Mouse (Mus musculus) left cerebral cortex, postnatal 10 days (tissue): ENCODE measurements around the gene Pcid2. TPM values are rescaled to one million over a fixed set of nuclear protein-coding genes. Genes with fewer than 3 reads are reported as not detected.

ENCODE experiments used
- DNase-seq, 2 experiments: peaks; one replicate each; pipeline ENCODE4 v3.0.0; 2021 to 2022; ENCODE audit warnings: low spot score in 2 of 2, mixed read lengths in 1 of 2; ENCODE audit errors: extremely low spot score in 1 of 2
- intact Hi-C: fragments of 180-260 bp; cut with DNase I; formaldehyde crosslinking; loops from one replicate; pipeline ENCODE4 v1.15.1; 2025
- total RNA-seq, 2 experiments: library from RNA; stranded (reverse); gene quantifications; 2 replicates each; pipeline ENCODE4 v1.2.3; 2021

The Pcid2 gene
- 10 to 100 TPM; 29.3 to 29.4 TPM for total RNA-seq

- intact Hi-C loops: no loop called here
Observed at GRCm38 (mm10) chr8:13105087-13105881, at the start of gene Pcid2, which contains the start of gene Cul4a. TSS of gene Pcid2 (minus strand) at chr8:13105459. TSS of gene Cul4a (plus strand) at chr8:13105621.

DNA sequence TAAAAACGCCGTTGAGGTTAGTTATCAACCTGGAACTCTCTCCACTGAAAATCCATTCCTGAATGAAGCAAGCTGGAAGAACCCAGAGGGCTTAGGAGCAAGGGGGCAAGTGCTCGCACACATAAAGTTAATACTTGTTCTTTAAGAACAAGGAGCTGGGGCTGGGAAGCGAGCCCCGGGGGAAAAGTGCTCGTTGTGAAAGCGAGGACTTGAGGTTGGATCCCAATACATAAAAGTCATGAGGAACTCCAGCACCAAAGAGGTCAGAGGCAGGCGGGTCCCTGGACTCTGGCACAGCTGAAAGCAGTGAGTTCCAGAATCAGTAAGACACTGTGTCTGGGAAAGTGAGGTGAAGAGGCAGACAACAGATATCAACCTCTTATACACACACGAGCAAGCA is 48.8 kb upstream of the Pcid2 start:
- intact Hi-C loops: no loop called here

More at GRCm38 (mm10) chr8:13105087-13105881, at the start of gene Pcid2, which contains the start of gene Cul4a:
- DNase-seq: peak; percentile 94 to 98

DNA sequence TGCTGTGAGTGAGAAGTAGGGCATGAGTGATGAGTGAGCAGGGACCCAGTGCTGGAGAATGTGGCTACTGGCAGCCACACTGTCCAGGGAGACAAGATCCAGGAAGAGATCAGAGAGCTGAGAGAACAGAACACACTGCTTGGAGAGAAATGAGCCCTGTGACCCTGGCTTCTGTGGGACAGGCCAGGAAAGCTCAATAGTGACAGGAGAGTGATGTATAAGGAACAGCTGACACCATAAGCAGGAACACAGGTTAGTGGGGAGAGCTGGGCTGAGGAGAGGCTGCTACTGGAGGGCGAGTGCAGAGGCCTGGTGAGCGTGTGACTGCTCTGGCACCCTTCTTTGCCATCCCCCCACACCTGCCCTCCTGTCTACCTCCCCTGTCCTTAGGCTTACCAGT is 45.7 kb upstream of the Pcid2 start:
- no peak for DNase-seq
- intact Hi-C loops: no loop called here

More for the DNA sequence above, 48.8 kb upstream of the Pcid2 start:
- DNase-seq: no peak

DNA sequence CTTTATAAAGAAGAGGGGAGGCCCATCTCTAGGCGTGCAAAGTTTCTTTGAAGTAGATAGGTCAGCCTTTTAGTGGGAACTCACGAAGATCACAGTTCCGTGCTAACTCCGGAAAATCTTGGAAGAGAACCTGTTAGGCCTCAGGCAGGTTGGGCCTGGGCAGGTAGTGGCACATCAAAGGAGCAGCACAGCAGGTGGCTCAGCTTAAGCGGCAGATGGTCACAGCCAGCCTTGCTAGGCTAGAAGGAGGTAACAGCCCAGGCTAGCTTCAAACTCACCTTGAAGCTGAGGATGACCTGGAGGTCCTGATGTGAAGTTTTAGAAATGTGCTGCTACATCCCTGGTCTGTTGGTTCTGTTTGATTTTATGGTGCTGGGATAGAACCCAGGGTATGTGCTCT is 44.6 kb upstream of the Pcid2 start:
- intact Hi-C loops: no loop called here
- DNase-seq: no peak

DNA sequence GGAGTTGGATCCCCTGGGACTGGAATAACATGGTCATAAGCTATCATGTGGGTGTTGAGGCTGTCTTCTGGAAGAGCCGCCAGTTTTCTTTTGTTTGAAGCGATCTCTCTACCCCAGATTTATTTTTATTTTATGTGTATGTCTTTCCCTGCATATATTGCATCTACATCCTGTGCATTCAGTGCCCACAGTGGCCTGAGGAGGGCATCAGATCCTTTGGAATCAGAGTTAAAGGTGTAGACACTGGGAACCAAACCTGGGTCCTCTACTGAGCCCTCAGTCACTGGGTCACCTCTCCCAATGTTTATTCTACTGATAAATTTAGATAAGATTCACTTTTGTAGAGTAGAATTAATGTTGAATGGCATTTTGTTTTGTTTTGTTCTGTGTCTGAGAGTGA is 44.0 kb upstream of the Pcid2 start:
- no peak for DNase-seq
- intact Hi-C loops: no loop called here

- intact Hi-C loops: no loop called here
- no peak for DNase-seq
Observed at GRCm38 (mm10) chr8:13148476-13148875, 43.2 kb upstream of the Pcid2 start.

- DNase-seq: no peak
- intact Hi-C loops: no loop called here
Observed at GRCm38 (mm10) chr8:13141681-13142080, 36.4 kb upstream of the Pcid2 start.

- peak in 1 of 2 experiments; percentile 6 for DNase-seq
- intact Hi-C loops: loop anchor here (5.0 to 10.0 kb wide), 2 partner anchors 57 to 245 kb away; no protein-coding TSS in a partner anchor
Observed at GRCm38 (mm10) chr8:13139641-13140182, 34.5 kb upstream of the Pcid2 start.

- intact Hi-C loops: loop anchor here (10.0 kb wide), 1 partner anchor 237 kb away; no protein-coding TSS in a partner anchor
- DNase-seq: peak in 1 of 2 experiments; percentile 49
Observed at GRCm38 (mm10) chr8:13132220-13132619, 27.0 kb upstream of the Pcid2 start.

DNA sequence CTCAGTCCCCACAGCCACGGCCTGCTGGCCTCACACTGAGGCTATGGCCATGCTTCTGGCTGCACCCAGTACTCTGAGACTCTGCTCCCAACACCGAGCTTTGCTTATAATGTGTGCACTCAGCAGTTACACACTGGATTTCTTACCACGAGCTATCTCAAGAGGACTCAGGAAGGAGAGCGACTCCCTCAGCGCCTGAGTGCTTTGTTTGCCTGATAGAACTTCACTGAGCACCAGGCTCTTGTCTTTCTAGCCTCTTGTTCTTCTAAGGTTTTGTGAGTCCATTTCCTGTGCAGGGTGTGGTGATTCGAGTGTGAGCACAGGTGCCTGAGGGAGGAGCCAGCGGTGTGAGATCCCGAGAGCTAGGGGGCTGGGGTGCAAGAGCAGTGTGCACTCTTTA is 19.6 kb upstream of the Pcid2 start:
- intact Hi-C loops: no loop called here
- DNase-seq: no peak

DNA sequence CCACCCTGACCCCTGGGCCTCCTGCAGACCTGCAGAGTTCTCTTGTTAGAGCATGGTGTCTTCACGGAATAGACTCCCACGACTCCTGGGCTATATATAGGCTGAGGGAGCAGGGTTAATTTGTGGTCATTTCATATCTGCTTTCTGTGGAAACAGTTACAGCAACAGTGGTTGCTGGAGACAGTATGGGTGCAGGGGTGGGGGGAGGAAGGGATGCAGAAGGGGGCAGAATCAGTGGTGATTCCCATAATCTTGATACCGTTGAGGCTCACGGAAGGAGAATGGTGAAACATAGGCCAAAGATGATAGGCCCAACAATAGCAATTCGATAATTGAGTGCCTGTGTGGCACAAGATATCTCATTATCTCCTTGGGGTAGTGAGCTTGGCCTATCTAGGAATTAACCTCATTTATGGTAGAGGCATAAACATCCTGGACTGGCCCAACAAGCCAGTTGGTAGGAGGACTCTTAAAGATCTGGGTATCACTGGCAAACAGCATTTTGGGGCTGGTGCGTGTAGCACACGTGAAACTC is 17.7 kb upstream of the Pcid2 start:
- no peak for DNase-seq
- intact Hi-C loops: no loop called here

- no peak for DNase-seq
- intact Hi-C loops: no loop called here
Observed at GRCm38 (mm10) chr8:13120882-13121665, 15.8 kb upstream of the Pcid2 start.

DNA sequence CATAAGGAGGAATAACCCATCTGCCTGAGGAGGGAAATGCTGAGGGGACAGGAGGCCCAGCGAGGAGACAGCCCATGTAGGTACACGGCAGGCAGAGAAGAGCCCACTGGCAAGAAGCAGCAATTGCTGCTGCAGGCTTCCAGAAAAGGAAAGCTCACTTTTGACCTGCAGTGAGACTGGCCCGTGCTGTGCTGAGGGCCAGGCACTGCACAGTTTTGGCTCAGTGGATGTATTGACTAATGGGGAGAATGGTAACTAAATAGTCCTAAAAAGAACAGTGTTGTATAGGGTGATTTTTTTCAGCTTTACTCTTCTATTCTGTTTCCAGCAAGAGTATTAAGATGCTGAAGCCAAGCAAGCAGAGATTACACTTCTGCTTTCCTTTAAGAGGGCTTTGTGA is 13.3 kb upstream of the Pcid2 start:
- intact Hi-C loops: no loop called here
- no peak for DNase-seq

DNA sequence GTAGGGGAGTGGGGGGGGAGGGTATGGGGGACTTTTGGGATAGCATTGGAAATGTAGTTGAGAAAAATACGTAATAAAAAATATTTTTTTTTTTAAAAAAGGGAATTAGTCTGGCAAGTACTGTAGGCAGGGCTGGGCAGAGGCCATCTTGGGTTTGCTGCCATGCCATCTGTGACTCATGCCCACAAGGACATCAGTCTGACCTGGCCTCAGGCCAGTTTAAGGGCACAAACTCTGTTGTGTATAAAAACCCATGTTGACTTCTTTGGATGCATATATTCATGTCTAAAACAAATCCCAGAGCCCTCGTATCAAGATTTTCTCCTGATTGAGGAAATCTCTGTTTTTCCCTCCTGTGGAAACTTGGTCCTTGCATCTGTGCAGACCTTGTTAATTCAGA is 11.8 kb upstream of the Pcid2 start:
- intact Hi-C loops: no loop called here
- no peak for DNase-seq

GRCm38 (mm10) chr8:13113232-13113631 is 8.0 kb upstream of the Pcid2 start:
- intact Hi-C loops: no loop called here
- DNase-seq: no peak

GRCm38 (mm10) chr8:13111917-13112316 is 6.7 kb upstream of the Pcid2 start:
- intact Hi-C loops: no loop called here
- no peak for DNase-seq

DNA sequence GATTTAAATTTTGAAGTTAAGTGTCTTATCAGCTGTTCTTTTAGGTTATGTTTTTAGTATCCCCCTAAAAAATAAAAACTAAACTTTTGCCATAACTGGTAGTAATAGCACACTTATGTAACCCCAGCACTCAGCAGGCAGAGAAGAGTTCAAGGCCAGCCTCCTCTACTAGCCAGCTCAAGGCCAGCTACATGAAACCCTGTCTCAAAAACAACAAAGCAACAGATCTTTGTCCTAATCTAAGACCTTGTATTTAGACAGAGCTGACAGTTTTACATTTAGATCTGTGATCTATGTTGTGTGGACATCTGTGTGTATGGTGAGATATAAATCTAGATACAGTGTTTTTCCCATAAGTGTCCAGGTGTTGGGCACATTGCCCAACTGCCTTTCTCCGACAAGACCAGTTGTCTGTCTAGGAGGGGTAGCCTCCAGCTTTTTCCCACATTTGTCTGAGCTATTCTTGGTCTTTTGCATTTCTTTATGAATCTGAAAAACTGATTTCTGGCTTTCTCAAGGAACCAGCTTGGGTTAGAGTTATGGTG is 4.2 kb upstream of the Pcid2 start:
- DNase-seq: no peak
- intact Hi-C loops: no loop called here

DNA sequence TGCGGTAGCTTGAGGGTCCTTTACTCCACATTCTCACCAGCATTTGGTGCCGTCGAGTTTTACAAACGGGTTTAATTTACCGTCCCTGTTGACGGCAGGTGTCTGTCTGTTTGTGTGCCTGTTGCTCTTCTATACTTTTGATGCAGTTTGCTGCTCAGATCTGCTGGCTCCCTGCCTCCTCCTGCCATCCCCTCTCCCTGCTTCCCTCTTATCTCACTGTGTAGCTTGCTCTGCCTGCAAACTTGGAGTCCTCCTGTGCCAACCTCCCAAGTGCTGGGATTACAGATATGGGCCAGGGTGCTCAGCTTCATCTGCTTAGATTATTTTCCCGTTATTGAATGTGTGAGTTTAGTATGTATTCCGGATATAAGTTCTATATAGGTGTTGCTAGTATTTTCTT is 3.7 kb upstream of the Pcid2 start:
- no peak for DNase-seq
- intact Hi-C loops: no loop called here

DNA sequence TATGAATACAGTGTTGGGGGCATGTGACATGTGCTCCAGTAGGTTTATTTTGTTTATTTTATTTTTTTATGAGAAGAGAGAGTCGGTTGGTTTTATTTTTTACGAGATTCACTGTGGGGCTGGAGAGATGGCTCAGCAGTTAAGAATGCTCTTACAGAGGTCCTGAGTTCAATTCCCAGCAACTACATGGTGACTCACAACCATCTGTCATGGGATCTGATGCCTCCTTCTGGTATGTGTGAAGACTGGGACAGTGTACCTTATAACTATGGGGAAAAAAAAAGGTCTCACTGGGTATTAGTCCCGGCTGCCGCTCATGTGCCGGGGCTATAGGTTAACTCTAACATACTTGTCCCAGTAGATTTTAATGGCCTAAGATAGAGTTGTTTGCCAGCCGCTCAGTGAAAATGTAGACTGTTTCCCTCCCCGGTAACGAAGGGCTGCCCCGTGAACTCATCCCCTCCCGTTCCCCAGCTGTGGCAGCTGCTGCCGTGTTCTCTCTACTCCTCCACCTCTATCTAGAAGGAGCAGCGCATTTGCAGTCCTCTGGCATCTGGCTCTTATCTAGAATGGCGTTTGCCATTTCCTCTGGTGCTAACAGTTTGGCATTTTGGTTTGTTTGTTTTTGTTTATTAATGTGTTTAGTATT is 2.9 kb upstream of the Pcid2 start:
- intact Hi-C loops: no loop called here
- DNase-seq: no peak
